Mouse (Mus musculus) cerebellum, adult 2 months (tissue): ENCODE results near the gene Nfkb1. TPM values are rescaled to one million over a fixed set of nuclear protein-coding genes. Genes with fewer than 3 reads are reported as not detected.

Experiments
- DNase-seq, 2 experiments: peaks; one replicate each; pipeline ENCODE4 v3.0.0; 2021
- H3K27ac ChIP-seq: fragments of 200-500 bp; 2 replicates; pipeline ENCODE4 v1.5.1; 2012; ENCODE audit warnings: low read length, control low read depth, inconsistent platforms; ENCODE audit not compliant: insufficient read depth
- H3K27me3 ChIP-seq: fragments of 200-500 bp; 2 replicates; pipeline ENCODE4 v1.6.1; 2012; ENCODE audit warnings: inconsistent platforms, mild to moderate bottlenecking, low read length, moderate library complexity; ENCODE audit not compliant: control insufficient read depth, insufficient read depth
- H3K4me1 ChIP-seq: fragments of 200-500 bp; 2 replicates; pipeline ENCODE4 v1.6.1; 2011; ENCODE audit warnings: low read length; ENCODE audit not compliant: control insufficient read depth, insufficient read depth
- H3K4me3 ChIP-seq: fragments of 200-500 bp; replicated peaks from 2 replicates; pipeline ENCODE3; 2011; ENCODE audit warnings: mild to moderate bottlenecking, low read depth, low read length, control low read depth; ENCODE audit not compliant: insufficient read depth
- CTCF ChIP-seq: fragments of 200-500 bp; IDR thresholded peaks from 2 replicates; pipeline ENCODE4 v1.5.1; 2011; ENCODE audit warnings: low read depth, mild to moderate bottlenecking, control low read depth, low read length, moderate library complexity, borderline replicate concordance; ENCODE audit not compliant: insufficient read depth
- POLR2A ChIP-seq: fragments of 200-500 bp; IDR thresholded peaks from 2 replicates; pipeline ENCODE4 v1.6.1; 2011; ENCODE audit warnings: low read length, control low read depth, borderline replicate concordance; ENCODE audit not compliant: insufficient read depth
- WGBS: fragments of 180-500 bp; shearing (Covaris S2); methylation state at CpG from one replicate; pipeline ENCODE4 v1.1.7; 2018; 5-methylcytosine and 5-hydroxymethylcytosine counted together
- polyA plus RNA-seq: library from polyadenylated mRNA; depleted of rRNA; stranded (reverse); fragments of >200 nt; gene quantifications from 2 replicates; pipeline ENCODE4 v1.2.3, GENCODE M21; 2012

Nfkb1 gene
- polyA plus RNA-seq, 1 experiment, result 32.7 TPM

DNA sequence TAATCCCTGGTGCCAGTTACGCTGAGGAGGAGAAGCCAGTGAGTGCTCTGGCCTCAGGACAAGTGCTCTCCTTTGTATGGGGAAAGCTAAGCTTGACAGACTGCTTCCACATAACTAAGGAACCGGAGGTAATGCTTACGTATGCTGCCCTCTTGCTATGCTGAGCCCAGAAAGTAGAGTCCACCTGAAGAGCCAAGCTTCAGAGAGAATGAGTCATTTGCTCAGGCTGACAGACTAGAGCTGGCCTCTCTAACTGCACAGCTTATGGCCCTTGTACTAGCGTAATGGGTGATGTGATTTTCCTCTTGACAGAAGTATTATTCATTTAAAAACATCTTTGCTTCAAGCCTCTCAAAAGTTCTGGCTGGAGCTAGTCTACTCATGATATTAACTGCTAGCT is 18.3 kb downstream of the Nfkb1 start:
- DNase-seq, result no peak
- peaks cover 18% of the 10 kb centered on the region for H3K4me1 ChIP-seq
- no peak overlapping the region for H3K27ac ChIP-seq
- H3K27me3 ChIP-seq, result no peaks in the 10 kb centered on the region
- H3K4me3 ChIP-seq, result no peak overlapping the region
- 70% methylated on average over 4 of the region's 4 CpGs for WGBS
- TF ChIP-seq POLR2A, result no peak
- TF ChIP-seq CTCF, result no peak

DNA sequence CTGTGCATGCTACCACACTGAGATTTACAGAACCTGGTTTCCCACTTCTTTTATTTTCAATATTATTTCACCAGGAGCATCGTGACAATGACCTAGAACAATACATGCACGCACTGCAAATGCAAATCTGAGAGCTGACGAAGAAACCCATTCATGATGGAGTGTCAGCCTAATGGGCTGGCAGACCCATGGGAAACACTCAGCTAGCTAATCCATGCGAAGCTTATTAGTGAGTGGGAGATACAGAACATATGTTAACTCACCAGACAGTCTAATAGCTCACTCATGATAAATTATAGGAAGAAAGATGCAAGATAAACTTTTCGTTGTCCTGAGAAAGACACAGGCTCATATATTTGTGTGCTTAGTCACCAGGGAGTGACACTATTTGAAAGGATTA is 19.2 kb downstream of the Nfkb1 start:
- 86% methylated on average over 5 of the region's 5 CpGs for WGBS
- Histone ChIP-seq H3K4me1 (peaks cover 18% of the 10 kb centered on the region), H3K27me3 (no peaks in the 10 kb centered on the region), H3K27ac (no peak overlapping the region), H3K4me3 (no peak overlapping the region)
- no peak for DNase-seq
- TF ChIP-seq CTCF (no peak), POLR2A (no peak)

DNA sequence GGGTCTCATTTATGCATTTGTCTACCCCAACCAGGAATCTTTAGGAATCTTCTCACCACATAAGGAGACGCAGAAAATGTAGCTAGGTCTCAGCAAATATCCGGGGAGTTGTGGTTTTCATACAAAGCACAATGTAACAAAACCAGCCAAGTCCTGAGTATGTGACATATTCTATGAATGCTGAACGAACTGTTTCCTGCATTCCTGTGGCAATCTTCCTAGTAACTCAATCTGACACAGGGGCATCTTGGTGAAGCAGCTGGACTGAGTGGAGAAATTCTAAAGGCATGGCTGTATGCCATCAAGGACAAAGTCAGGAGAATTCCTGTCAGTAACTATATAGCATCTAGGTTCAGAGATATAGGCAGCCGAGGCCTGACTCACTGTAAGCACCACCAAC is 20.5 kb downstream of the Nfkb1 start:
- no peak for DNase-seq
- TF ChIP-seq CTCF (no peak), POLR2A (no peak)
- no peaks in the 10 kb centered on the region for H3K27me3 ChIP-seq
- H3K27ac ChIP-seq, result no peak overlapping the region
- peaks cover 18% of the 10 kb centered on the region for H3K4me1 ChIP-seq
- WGBS, result 63% methylated on average over 4 of the region's 4 CpGs
- H3K4me3 ChIP-seq, result no peak overlapping the region

DNA sequence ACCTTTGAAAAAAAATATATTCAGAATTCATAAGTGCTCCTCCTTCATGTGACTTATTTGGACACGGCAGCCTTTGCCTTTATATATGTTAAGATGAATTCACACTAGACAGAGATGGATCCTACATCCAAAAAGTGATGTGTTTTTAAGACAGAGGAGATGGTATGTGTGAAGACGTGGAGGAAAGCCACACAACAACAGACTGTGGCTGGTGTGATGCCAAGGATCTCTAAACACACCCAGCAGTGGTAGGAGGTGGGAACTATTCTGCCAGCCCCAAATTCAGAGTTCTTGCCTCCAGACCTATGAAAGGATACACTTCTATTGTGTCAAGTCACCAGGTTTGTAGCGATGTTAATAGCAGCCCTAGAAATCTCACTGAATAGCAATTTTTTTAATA is 24.3 kb downstream of the Nfkb1 start:
- 63% methylated on average over 3 of the region's 3 CpGs for WGBS
- Histone ChIP-seq H3K4me3 (no peak overlapping the region), H3K4me1 (no peaks in the 10 kb centered on the region), H3K27me3 (no peaks in the 10 kb centered on the region), H3K27ac (no peak overlapping the region)
- TF ChIP-seq POLR2A, result no peak
- TF ChIP-seq CTCF, result no peak
- no peak for DNase-seq

DNA sequence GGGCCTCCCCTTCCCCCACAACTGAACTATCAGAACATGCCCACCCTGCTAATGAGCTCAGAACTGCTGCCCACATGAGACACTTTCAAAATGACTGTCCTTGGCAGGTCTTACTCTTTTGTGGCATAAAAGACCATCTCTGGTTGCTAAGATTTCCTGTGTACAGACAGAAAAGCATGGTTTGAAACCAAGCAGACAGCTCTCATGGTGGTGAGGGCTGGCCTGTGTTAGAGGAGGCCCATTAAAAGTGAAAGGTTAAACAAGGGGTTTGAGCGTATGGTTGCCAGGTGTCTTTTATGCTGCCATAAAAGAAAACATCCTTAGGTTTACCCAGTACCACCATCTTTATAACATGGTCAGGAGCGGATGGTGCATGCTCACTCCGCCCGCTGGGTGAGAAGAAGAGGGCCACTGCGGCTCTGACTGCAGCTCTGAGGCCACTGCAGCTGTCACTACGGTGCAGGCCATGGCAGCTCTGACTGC is 25.5 kb downstream of the Nfkb1 start:
- no peak for DNase-seq
- WGBS, result 77% methylated on average over 6 of the region's 6 CpGs

DNA sequence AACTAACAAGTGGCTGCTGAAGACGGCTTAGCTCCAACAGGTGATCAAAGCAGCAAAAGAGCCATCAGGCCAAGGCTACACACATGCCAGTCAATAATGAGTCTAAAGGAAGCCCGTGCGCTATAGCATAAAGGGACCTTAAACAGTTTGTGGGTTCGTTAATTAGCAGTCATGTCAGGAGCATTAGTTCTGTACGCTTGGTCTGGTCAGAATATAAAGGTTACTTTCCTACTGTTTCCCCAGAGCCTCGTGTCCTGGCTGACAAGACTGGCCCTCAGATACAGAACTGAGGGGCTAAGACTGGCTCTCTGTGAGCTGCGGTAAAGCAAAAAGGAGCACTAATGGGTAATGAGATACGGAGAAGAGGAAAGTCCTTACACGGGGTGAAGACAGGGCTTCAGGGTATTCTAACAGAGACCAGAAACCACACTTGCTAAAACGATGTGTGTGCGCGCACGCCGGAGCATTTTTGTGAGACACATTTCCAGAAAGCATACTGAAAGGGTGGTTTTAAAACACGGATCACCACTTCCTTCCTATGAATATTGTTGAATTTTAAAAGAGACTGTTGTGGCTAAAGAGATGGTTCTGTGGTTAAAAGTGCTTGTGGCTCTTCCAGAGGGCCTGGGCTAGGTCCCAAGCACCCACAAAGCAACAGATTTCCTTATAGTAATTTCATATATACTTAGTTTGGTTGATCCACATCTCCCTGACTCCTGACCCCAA is 29.0 kb downstream of the Nfkb1 start:
- TF ChIP-seq CTCF, result no peak
- no peak for TF ChIP-seq POLR2A
- 87% methylated on average over 15 of the region's 15 CpGs for WGBS
- H3K27me3 ChIP-seq, result no peaks in the 10 kb centered on the region
- no peaks in the 10 kb centered on the region for H3K4me1 ChIP-seq
- no peak overlapping the region for H3K4me3 ChIP-seq
- H3K27ac ChIP-seq, result no peak overlapping the region
- DNase-seq, result no peak

More for the DNA sequence above, 25.5 kb downstream of the Nfkb1 start:
- Histone ChIP-seq H3K27me3 (no peaks in the 10 kb centered on the region), H3K27ac (no peak overlapping the region), H3K4me1 (no peaks in the 10 kb centered on the region), H3K4me3 (no peak overlapping the region)
- TF ChIP-seq CTCF (no peak), POLR2A (no peak)

DNA sequence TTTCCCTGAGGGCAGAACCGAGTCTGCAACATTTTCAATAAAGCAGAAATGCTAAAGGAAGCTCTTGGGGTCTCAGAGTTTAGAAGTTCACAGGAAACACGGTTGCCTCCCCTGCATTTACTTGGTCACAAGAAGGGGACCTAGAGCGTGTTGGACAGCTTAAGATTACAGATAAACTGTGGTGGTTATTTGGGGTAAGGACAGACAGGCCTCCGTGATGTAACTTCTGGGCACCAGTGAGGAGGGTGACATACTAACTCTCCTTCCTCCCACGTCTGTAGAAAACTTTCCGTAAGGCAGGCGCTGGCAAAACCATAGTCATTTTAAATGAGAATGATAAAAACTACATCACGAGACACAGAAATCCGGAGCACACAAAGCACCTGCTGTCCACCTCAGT is 29.6 kb downstream of the Nfkb1 start:
- Histone ChIP-seq H3K27ac (no peak overlapping the region), H3K4me1 (no peaks in the 10 kb centered on the region), H3K4me3 (no peak overlapping the region), H3K27me3 (no peaks in the 10 kb centered on the region)
- WGBS, result 94% methylated on average over 9 of the region's 9 CpGs
- TF ChIP-seq POLR2A (no peak), CTCF (no peak)
- no peak for DNase-seq

DNA sequence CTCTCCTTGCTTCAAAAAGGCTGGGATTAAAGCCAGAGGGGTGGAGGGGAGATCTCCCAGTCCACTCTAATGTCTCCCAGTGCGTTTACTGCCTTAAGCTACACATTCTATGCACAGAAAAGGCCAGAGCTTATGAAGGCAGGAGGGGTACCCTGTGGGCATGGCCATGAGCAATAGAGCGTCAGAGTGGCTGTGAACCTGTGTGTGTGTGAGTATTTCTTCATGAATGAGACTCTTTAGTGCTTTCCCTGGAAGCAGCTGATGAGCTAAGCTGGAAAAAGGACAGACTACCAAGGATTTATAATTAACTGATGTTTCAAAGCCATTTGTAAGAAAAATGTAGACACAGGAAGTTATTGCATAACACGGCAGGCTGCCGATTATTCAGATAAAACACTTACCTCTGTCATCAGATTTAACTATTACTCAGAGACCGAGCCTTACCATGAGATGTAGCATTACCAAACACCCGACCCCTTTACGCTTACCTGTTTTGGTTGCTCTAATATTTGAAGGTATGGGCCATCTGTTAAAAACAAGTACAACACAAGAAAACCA is 32.7 kb downstream of the Nfkb1 start:
- no peak for TF ChIP-seq POLR2A
- TF ChIP-seq CTCF, result no peak
- H3K4me1 ChIP-seq, result no peaks in the 10 kb centered on the region
- H3K27ac ChIP-seq, result no peak overlapping the region
- DNase-seq, result no peak
- no peak overlapping the region for H3K4me3 ChIP-seq
- 93% methylated on average over 7 of the region's 7 CpGs for WGBS
- H3K27me3 ChIP-seq, result no peaks in the 10 kb centered on the region
